Mouse (Mus musculus): ENCODE measurements at regions not wholly inside any gene's neighbourhood (a gene's known extent, or its start where the extent isn't known, plus 50 kb on each side); places are given as distances from the start of the nearest gene placed in this dataset.
"Not testable (repeated sequence)": the region's sequence is repeated elsewhere in the genome, so short reads cannot be mapped to it uniquely, and the experiment has no call there.

DNA sequence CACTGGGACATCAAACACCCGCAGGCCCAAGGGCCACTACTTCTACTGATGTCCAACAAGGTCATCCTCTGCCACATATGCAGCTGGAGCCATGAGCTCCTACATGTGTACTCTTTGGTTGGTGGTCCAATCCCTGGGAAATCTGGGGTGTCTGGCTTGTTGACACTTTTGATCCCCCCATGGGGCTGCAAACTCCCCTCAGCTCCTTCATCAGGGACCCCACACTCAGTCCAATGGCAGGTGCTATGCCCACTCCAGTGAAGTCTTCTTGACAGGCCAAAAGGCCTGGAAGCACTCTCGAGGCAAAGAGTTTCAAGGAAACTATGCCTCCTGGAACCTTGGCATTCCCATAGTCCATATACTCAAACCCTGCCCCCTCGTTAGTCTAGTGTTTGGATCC is 570.8 kb upstream of the Smc2 start:
- Histone ChIP-seq H3K4me3 (ENCODE audit: control insufficient read depth in 1 of 2, insufficient read depth in 1 of 2, low read depth in 1 of 2, low read length in 2 of 2) (no peak overlapping the region), H3K27ac (replicated peaks in 1 of 2; ENCODE audit: control insufficient read depth in 1 of 2, insufficient read depth in 1 of 2, low read depth in 2 of 2, low read length in 2 of 2) (no peak overlapping the region), H3K27me3 (ENCODE audit: control insufficient read depth, insufficient read depth, low read length) (no peaks in the 10 kb centered on the region), H3K9ac (ENCODE audit: low read length) (no peak overlapping the region), H3K4me2 (ENCODE audit: low read length) (no peak overlapping the region), H3K9me3 (ENCODE audit: control insufficient read depth, low read length) (no peaks in the 10 kb centered on the region), H3K4me1 (ENCODE audit: control insufficient read depth in 2 of 2, insufficient read depth in 2 of 2, low read length in 2 of 2) (no peaks in the 10 kb centered on the region), H3K36me3 (ENCODE audit: control insufficient read depth, insufficient read depth, low read length) (no peaks in the 10 kb centered on the region)
- 87% methylated on average over 3 of the region's 3 CpGs for WGBS
- no peak for ATAC-seq (ENCODE audit: insufficient number of reproducible peaks, insufficient read depth, low FRiP score, low read depth)

DNA sequence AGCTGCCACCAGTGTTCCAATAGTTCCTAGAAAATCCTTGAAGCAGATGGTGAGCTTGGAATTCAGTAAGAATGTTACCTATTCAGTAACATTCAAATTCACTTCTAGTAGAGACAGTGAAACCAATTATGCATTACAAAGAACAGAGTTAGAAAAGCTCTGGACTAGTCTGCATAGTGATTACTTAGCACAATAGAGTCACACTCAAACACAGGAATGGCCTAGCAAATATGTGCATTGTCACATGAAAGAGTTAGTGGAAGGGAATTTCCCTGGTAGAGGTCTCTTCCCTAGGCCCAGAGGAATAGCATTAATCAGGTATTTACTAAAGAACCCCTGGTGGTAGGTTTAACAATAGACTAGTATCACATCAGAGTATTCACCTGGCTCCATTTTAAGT is 570.3 kb upstream of the Smc2 start:
- H3K4me3 ChIP-seq (ENCODE audit: control insufficient read depth in 1 of 2, insufficient read depth in 1 of 2, low read depth in 1 of 2, low read length in 2 of 2); H3K4me1 ChIP-seq (ENCODE audit: control insufficient read depth in 2 of 2, insufficient read depth in 2 of 2, low read length in 2 of 2); H3K4me2 ChIP-seq (ENCODE audit: low read length); H3K27me3 ChIP-seq (ENCODE audit: control insufficient read depth, insufficient read depth, low read length); ATAC-seq (ENCODE audit: insufficient number of reproducible peaks, insufficient read depth, low FRiP score, low read depth); H3K9me3 ChIP-seq (ENCODE audit: control insufficient read depth, low read length); H3K9ac ChIP-seq (ENCODE audit: low read length); H3K36me3 ChIP-seq (ENCODE audit: control insufficient read depth, insufficient read depth, low read length); H3K27ac ChIP-seq (replicated peaks in 1 of 2; ENCODE audit: control insufficient read depth in 1 of 2, insufficient read depth in 1 of 2, low read depth in 2 of 2, low read length in 2 of 2): not testable (repeated sequence)

DNA sequence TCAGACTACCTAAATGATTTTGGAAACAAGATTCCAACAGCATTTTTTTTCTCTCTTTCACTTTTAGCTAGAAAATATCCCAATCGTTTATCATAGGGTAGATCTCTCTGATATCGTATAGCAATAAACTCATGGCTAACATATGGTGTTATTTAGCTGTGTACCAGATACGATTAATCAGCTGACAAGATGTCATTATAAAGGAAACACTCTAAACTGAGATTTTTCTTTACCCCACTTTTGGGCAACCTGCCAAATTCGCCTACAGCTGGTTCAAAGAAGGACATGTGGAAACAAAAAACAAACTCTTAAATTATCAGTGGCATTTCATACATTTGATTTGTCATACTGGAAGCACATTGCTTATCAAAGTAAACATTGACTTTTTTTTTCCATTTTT is 553.6 kb upstream of the Smc2 start:
- no peak for ATAC-seq (ENCODE audit: insufficient number of reproducible peaks, insufficient read depth, low FRiP score, low read depth)
- Histone ChIP-seq H3K36me3 (ENCODE audit: control insufficient read depth, insufficient read depth, low read length) (no peaks in the 10 kb centered on the region), H3K4me3 (ENCODE audit: control insufficient read depth in 1 of 2, insufficient read depth in 1 of 2, low read depth in 1 of 2, low read length in 2 of 2) (no peak overlapping the region), H3K9ac (ENCODE audit: low read length) (no peak overlapping the region), H3K4me1 (ENCODE audit: control insufficient read depth in 2 of 2, insufficient read depth in 2 of 2, low read length in 2 of 2) (no peaks in the 10 kb centered on the region), H3K27me3 (ENCODE audit: control insufficient read depth, insufficient read depth, low read length) (no peaks in the 10 kb centered on the region), H3K27ac (replicated peaks in 1 of 2; ENCODE audit: control insufficient read depth in 1 of 2, insufficient read depth in 1 of 2, low read depth in 2 of 2, low read length in 2 of 2) (no peak overlapping the region), H3K4me2 (ENCODE audit: low read length) (no peak overlapping the region), H3K9me3 (ENCODE audit: control insufficient read depth, low read length) (no peaks in the 10 kb centered on the region)
- 69% methylated on average over 4 of the region's 4 CpGs for WGBS

DNA sequence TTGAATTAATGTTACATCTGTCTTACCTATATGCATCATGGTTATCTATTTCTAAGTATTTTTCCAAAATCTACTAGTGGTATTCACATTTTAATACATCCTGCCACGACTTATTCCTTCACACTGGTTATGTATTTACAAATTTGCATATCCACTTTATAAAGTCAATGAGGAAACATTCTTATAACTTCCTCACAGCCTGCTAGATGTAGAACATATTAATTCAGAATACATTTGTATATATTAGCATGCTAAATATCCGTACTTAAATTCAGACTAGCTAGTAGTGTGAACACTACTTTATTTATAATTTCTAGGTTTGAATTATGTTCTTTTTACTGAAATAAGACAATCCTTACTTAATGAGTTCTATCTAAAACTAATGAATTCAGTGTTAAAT is 549.8 kb upstream of the Smc2 start:
- no peaks in the 10 kb centered on the region for H3K36me3 ChIP-seq (ENCODE audit: control insufficient read depth, insufficient read depth, low read length)
- no peak overlapping the region for H3K9ac ChIP-seq (ENCODE audit: low read length)
- H3K4me3 ChIP-seq (ENCODE audit: control insufficient read depth in 1 of 2, insufficient read depth in 1 of 2, low read depth in 1 of 2, low read length in 2 of 2), result no peak overlapping the region
- no peaks in the 10 kb centered on the region for H3K4me1 ChIP-seq (ENCODE audit: control insufficient read depth in 2 of 2, insufficient read depth in 2 of 2, low read length in 2 of 2)
- WGBS, result 80% methylated on average over 2 of the region's 2 CpGs
- no peaks in the 10 kb centered on the region for H3K9me3 ChIP-seq (ENCODE audit: control insufficient read depth, low read length)
- H3K27me3 ChIP-seq (ENCODE audit: control insufficient read depth, insufficient read depth, low read length), result no peaks in the 10 kb centered on the region
- no peak for ATAC-seq (ENCODE audit: insufficient number of reproducible peaks, insufficient read depth, low FRiP score, low read depth)
- H3K27ac ChIP-seq (replicated peaks in 1 of 2; ENCODE audit: control insufficient read depth in 1 of 2, insufficient read depth in 1 of 2, low read depth in 2 of 2, low read length in 2 of 2), result no peak overlapping the region
- no peak overlapping the region for H3K4me2 ChIP-seq (ENCODE audit: low read length)

DNA sequence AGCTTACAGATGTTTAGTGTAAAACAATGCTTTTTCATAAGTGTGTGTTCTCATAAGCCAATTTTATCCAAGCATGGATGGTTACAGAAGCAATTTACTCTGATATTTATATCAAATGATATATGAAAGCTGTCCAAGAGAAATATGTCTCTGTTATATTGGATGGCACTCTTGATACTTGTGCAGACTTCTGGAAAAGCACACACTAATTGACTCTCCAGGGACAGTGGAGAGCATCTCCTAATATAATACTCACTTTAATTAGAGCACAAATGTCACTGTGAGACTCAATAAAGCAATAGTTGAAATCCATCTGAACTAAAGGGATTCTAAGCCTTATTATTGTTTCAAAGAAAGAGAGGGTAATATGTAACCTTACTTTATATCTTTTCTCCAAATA is 510.8 kb upstream of the Smc2 start:
- Histone ChIP-seq H3K27me3 (ENCODE audit: control insufficient read depth, insufficient read depth, low read length) (no peaks in the 10 kb centered on the region), H3K27ac (replicated peaks in 1 of 2; ENCODE audit: control insufficient read depth in 1 of 2, insufficient read depth in 1 of 2, low read depth in 2 of 2, low read length in 2 of 2) (no peak overlapping the region), H3K4me2 (ENCODE audit: low read length) (no peak overlapping the region), H3K36me3 (ENCODE audit: control insufficient read depth, insufficient read depth, low read length) (no peaks in the 10 kb centered on the region), H3K9me3 (ENCODE audit: control insufficient read depth, low read length) (no peaks in the 10 kb centered on the region), H3K9ac (ENCODE audit: low read length) (no peak overlapping the region), H3K4me3 (ENCODE audit: control insufficient read depth in 1 of 2, insufficient read depth in 1 of 2, low read depth in 1 of 2, low read length in 2 of 2) (no peak overlapping the region), H3K4me1 (ENCODE audit: control insufficient read depth in 2 of 2, insufficient read depth in 2 of 2, low read length in 2 of 2) (no peaks in the 10 kb centered on the region)
- no peak for ATAC-seq (ENCODE audit: insufficient number of reproducible peaks, insufficient read depth, low FRiP score, low read depth)

DNA sequence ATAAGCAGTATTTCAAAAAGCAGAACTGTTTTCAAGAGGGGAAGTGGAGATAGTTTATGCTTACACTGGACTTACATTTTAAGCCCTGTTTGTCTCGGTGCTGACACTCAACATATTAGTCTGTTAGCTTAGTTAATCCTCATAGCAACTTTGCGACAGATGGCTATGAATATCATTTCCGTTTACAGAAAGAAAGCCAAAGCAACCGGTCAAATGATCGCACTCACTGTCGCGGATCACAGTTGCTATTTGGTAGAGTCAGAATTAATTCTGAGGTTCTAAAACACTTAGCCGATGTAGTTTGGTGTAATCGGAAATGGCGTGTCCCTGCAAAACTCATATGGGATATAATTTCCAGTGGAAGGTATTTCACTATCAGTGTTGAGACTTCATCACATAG is 469.3 kb upstream of the Smc2 start:
- 90% methylated on average over 10 of the region's 10 CpGs for WGBS
- Histone ChIP-seq H3K27me3 (ENCODE audit: control insufficient read depth, insufficient read depth, low read length) (no peaks in the 10 kb centered on the region), H3K9me3 (ENCODE audit: control insufficient read depth, low read length) (no peaks in the 10 kb centered on the region), H3K36me3 (ENCODE audit: control insufficient read depth, insufficient read depth, low read length) (no peaks in the 10 kb centered on the region), H3K4me1 (ENCODE audit: control insufficient read depth in 2 of 2, insufficient read depth in 2 of 2, low read length in 2 of 2) (no peaks in the 10 kb centered on the region), H3K4me2 (ENCODE audit: low read length) (no peak overlapping the region), H3K4me3 (ENCODE audit: control insufficient read depth in 1 of 2, insufficient read depth in 1 of 2, low read depth in 1 of 2, low read length in 2 of 2) (no peak overlapping the region), H3K9ac (ENCODE audit: low read length) (no peak overlapping the region), H3K27ac (replicated peaks in 1 of 2; ENCODE audit: control insufficient read depth in 1 of 2, insufficient read depth in 1 of 2, low read depth in 2 of 2, low read length in 2 of 2) (no peak overlapping the region)
- no peak for ATAC-seq (ENCODE audit: insufficient number of reproducible peaks, insufficient read depth, low FRiP score, low read depth)

DNA sequence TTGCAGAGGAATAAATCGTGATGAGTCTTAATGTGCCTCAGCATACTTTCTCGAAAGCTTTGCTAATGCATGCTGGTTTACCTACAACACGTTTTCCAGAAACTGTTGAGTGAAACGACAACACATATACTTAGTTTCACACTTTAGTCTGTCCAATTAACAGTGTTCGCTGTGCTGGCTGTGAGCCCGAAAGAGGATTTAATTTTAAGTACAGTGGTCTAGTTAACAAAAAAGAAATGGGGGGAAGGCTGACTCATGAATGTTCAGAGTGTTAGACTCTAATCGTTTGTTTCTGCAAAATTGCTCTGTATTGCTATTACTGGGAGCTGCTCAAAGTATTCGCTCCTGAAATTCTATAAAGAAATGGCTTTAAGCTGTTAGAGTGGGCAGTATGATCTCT is 460.1 kb upstream of the Smc2 start:
- no peak overlapping the region for H3K27ac ChIP-seq (replicated peaks in 1 of 2; ENCODE audit: control insufficient read depth in 1 of 2, insufficient read depth in 1 of 2, low read depth in 2 of 2, low read length in 2 of 2)
- WGBS, result 74% methylated on average over 8 of the region's 8 CpGs
- no peaks in the 10 kb centered on the region for H3K9me3 ChIP-seq (ENCODE audit: control insufficient read depth, low read length)
- no peak for ATAC-seq (ENCODE audit: insufficient number of reproducible peaks, insufficient read depth, low FRiP score, low read depth)
- no peak overlapping the region for H3K4me2 ChIP-seq (ENCODE audit: low read length)
- H3K4me1 ChIP-seq (ENCODE audit: control insufficient read depth in 2 of 2, insufficient read depth in 2 of 2, low read length in 2 of 2), result no peaks in the 10 kb centered on the region
- H3K4me3 ChIP-seq (ENCODE audit: control insufficient read depth in 1 of 2, insufficient read depth in 1 of 2, low read depth in 1 of 2, low read length in 2 of 2), result no peak overlapping the region
- no peaks in the 10 kb centered on the region for H3K27me3 ChIP-seq (ENCODE audit: control insufficient read depth, insufficient read depth, low read length)
- no peaks in the 10 kb centered on the region for H3K36me3 ChIP-seq (ENCODE audit: control insufficient read depth, insufficient read depth, low read length)
- no peak overlapping the region for H3K9ac ChIP-seq (ENCODE audit: low read length)

DNA sequence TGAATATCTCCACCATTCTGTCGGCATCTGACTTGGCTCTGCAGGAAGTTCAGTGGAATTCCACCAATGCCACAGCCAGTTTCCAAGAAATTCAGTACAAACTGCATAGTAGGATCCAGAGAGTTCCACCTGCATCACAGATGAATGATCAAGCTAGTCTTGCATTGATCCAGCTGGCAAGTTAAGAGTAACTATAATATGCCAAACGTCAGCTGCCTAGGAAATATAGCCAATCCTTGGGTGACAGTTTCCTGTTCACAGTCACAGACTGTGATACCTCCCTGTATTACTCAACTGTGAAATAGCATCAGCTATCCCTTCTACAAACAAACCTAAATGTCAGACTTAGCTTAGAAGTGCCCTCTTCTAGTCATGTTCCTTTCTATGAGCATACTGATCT is 446.6 kb upstream of the Smc2 start:
- Histone ChIP-seq H3K36me3 (ENCODE audit: control insufficient read depth, insufficient read depth, low read length) (no peaks in the 10 kb centered on the region), H3K27ac (replicated peaks in 1 of 2; ENCODE audit: control insufficient read depth in 1 of 2, insufficient read depth in 1 of 2, low read depth in 2 of 2, low read length in 2 of 2) (no peak overlapping the region), H3K9ac (ENCODE audit: low read length) (no peak overlapping the region), H3K4me1 (ENCODE audit: control insufficient read depth in 2 of 2, insufficient read depth in 2 of 2, low read length in 2 of 2) (no peaks in the 10 kb centered on the region), H3K4me3 (ENCODE audit: control insufficient read depth in 1 of 2, insufficient read depth in 1 of 2, low read depth in 1 of 2, low read length in 2 of 2) (no peak overlapping the region), H3K27me3 (ENCODE audit: control insufficient read depth, insufficient read depth, low read length) (no peaks in the 10 kb centered on the region), H3K9me3 (ENCODE audit: control insufficient read depth, low read length) (no peaks in the 10 kb centered on the region), H3K4me2 (ENCODE audit: low read length) (no peak overlapping the region)
- WGBS, result 69% methylated on average over 2 of the region's 2 CpGs
- no peak for ATAC-seq (ENCODE audit: insufficient number of reproducible peaks, insufficient read depth, low FRiP score, low read depth)

All from heart, embryonic 14.5 days (tissue).